Mouse (Mus musculus): ENCODE measurements around the gene Elk3.

DNA sequence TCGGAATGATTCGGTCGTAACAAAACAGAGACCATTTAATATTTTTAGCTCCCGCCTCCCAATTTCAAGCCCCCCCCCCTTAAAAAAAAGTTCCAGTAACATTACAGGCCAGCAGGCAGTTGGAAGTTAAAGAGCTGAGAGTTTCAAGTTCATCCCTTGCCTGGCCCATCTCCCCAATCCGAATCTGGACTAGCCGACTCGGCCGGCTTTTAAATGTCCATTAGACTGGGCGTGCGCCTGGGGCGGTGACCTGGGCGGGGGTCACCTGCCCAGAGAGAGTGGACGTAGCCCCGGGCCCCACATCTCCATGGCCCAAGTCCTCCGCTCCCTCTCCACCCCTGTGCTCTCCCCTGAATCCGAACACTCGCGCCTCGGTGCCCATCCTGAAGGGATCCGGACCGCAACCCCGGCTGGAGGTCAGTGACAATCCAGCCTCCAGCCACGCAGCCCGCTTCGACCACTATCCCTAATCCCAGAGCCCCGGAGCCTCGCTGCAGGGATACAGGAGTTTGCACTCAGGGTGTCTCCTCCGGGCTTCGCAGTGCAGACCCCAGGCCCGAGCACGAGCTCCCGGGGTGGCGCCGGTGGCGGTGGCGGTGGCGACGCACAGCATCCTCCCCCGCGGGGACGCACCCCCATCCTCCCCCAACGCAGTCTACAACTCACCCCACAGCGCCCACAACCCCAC is 857 bp downstream of the Elk3 start:
- no peak for TF ChIP-seq EP300 (optimal IDR thresholded peaks at IDR 0.05)
- no peak for TF ChIP-seq CTCF (IDR thresholded peaks at IDR 0.05; ENCODE audit: low read depth)
